Mouse (Mus musculus) stomach, embryonic 14.5 days (tissue): ENCODE results near the gene Tspan11. TPM values are rescaled to one million over a fixed set of nuclear protein-coding genes. Genes with fewer than 3 reads are reported as not detected.

Experiments
- ATAC-seq: fragments of 200-750 bp; cut with Nextera tagmentation; 2 replicates; pipeline ENCODE4 v1.8.0; 2017; ENCODE audit warnings: low read depth, moderate TSS enrichment; ENCODE audit not compliant: insufficient number of reproducible peaks, insufficient read depth, low FRiP score
- H3K27ac ChIP-seq: fragments of 300-500 bp; sonication (generic); 2 replicates; pipeline ENCODE4 v1.5.1; 2014; ENCODE audit warnings: mild to moderate bottlenecking, low read length, moderate library complexity, mixed read lengths
- H3K27me3 ChIP-seq: fragments of 300-500 bp; sonication (generic); 2 replicates; pipeline ENCODE4 v1.6.1; 2014; ENCODE audit warnings: low read length, control low read depth, mixed read lengths; ENCODE audit not compliant: control insufficient read depth, insufficient read depth
- H3K36me3 ChIP-seq: fragments of 300-500 bp; sonication (generic); 2 replicates; pipeline ENCODE4 v1.6.1; 2014; ENCODE audit warnings: mild to moderate bottlenecking, control low read depth, low read length, moderate library complexity, mixed read lengths; ENCODE audit not compliant: control insufficient read depth, insufficient read depth
- H3K4me1 ChIP-seq: fragments of 300-500 bp; sonication (generic); 2 replicates; pipeline ENCODE4 v1.6.1; 2014; ENCODE audit warnings: low read length, control low read depth, mixed read lengths; ENCODE audit not compliant: control insufficient read depth, insufficient read depth
- H3K4me2 ChIP-seq: fragments of 300-500 bp; sonication (generic); replicated peaks from 2 replicates; pipeline ENCODE4 v1.6.1; 2014; ENCODE audit warnings: low read depth, low read length, control low read depth
- H3K4me3 ChIP-seq: fragments of 300-500 bp; sonication (generic); 2 replicates; pipeline ENCODE4 v1.5.1; 2014; ENCODE audit warnings: low read depth, low read length, control low read depth
- H3K9ac ChIP-seq: fragments of 300-500 bp; sonication (generic); replicated peaks from 2 replicates; pipeline ENCODE4 v1.6.1; 2014; ENCODE audit warnings: low read depth, mild to moderate bottlenecking, control low read depth, low read length, moderate library complexity, mixed read lengths
- H3K9me3 ChIP-seq: fragments of 300-500 bp; sonication (generic); 2 replicates; pipeline ENCODE4 v1.6.1; 2016; ENCODE audit warnings: low read depth, low read length, control low read depth; ENCODE audit not compliant: control insufficient read depth
- WGBS: fragments of 180-500 bp; shearing (Covaris S2); extraction: QIAGEN DNeasy Blood & Tissue Kit; methylation state at CpG from one replicate; pipeline ENCODE4 v1.1.7; 2014; 5-methylcytosine and 5-hydroxymethylcytosine counted together
- polyA plus RNA-seq: library from polyadenylated mRNA; unstranded; fragments of >200 nt; fragmentation: Nextera tagmentation; extraction: Ambion mirVana; gene quantifications from 2 replicates; pipeline ENCODE4 v1.2.1, GENCODE M21; 2014

Gene Tspan11
- polyA plus RNA-seq, 1 experiment from 2014 or later: 3.1 TPM

DNA sequence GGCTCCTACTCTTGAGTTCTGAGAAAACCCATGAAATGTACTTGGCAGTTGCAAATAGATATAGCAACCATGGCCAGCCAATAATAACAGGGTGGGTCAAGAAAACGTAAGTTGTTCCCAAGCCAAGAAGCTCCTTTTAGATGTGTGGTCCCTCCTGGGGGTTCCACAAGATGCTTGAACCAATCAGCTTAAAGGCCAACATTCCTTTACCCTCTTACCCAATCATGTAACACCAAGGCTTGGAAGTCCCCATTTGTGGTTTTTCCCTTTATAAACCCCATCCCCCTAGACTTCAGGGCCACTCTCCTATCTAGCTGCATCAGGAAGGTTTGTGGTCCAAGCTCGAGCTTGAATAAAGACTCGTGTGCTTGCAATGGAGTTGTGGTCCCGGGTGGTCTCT, 23.2 kb downstream of the Tspan11 start:
- Histone ChIP-seq H3K27ac (no peak overlapping the region), H3K4me3 (no peak overlapping the region), H3K36me3 (no peaks in the 10 kb centered on the region), H3K27me3 (no peaks in the 10 kb centered on the region), H3K9ac (no peak overlapping the region), H3K4me1 (no peaks in the 10 kb centered on the region), H3K9me3 (no peaks in the 10 kb centered on the region), H3K4me2 (no peak overlapping the region)
- no peak for ATAC-seq
- WGBS: 89% methylated on average over 4 of the region's 4 CpGs

DNA sequence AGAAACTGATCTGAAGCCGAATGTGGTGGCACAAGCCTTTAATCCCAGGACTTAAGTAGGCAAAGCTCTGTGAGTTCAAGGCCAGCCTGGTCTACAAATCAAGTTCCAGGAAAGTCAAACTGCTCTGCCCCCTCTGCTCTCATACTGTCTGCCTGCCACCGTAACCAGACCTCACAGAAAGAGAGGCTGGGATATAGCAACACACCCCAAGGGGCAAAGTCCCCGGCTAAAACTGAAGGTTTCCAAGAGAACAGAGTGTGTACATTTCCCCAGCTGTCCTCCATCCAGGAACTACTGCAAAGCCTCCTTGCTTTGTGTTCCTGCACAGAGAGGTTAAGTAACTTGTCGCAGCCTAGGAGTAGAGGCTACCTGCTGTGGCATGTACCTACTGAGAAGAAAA, 24.3 kb downstream of the Tspan11 start:
- no peak overlapping the region for H3K27ac ChIP-seq
- no peaks in the 10 kb centered on the region for H3K27me3 ChIP-seq
- no peak for ATAC-seq
- no peaks in the 10 kb centered on the region for H3K9me3 ChIP-seq
- WGBS: 56% methylated on average over 4 of the region's 4 CpGs
- H3K4me2 ChIP-seq: no peak overlapping the region
- no peaks in the 10 kb centered on the region for H3K4me1 ChIP-seq
- no peak overlapping the region for H3K4me3 ChIP-seq
- no peaks in the 10 kb centered on the region for H3K36me3 ChIP-seq
- no peak overlapping the region for H3K9ac ChIP-seq

DNA sequence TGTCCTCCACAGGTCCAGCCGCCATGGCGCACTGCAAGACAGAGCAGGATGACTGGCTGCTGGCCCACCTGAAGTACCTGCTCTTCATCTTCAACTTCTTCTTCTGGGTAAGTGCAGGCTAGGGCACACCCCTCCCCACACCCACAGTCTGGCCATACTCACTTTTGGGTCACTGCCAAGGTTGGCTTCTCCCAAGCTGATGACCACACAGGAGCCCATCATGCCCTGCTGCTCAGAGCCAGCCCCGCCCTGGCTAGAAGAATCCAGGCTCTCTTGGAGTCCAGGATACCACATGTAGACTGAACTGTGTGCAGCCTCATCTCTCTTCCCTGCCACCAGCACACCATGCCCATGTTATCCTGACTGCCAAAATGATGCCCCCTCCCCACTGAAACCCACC, 25.5 kb downstream of the Tspan11 start:
- Histone ChIP-seq H3K4me1 (no peaks in the 10 kb centered on the region), H3K4me2 (no peak overlapping the region), H3K4me3 (no peak overlapping the region), H3K27ac (no peak overlapping the region), H3K27me3 (no peaks in the 10 kb centered on the region), H3K9ac (no peak overlapping the region), H3K36me3 (no peaks in the 10 kb centered on the region), H3K9me3 (no peaks in the 10 kb centered on the region)
- 84% methylated on average over 3 of the region's 3 CpGs for WGBS
- ATAC-seq: 0 out of 2 replicates have a peak, but pooled peaks have one; percentile 10

DNA sequence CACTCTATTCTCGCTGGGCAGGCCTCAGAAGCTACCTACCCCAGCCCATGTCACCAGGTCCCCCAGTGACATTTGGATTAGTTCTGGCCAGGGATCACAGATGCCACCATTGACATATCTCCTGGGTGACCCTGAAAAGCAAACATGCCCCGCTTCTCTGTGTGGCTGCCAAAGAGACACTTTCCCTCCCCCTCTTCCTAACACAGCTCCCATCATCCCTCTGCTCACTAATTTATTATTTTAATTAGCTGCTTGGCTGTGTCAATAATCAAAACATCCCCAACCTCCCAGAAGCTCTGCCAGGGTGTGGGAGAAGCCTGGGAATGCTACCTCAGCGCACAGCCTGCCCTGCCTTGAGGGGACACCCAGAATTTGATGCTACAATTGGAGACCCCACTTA, 29.6 kb downstream of the Tspan11 start:
- no peaks in the 10 kb centered on the region for H3K36me3 ChIP-seq
- ATAC-seq: no peak
- 55% methylated on average over 3 of the region's 3 CpGs for WGBS
- H3K4me1 ChIP-seq: no peaks in the 10 kb centered on the region
- no peak overlapping the region for H3K4me3 ChIP-seq
- H3K27me3 ChIP-seq: no peaks in the 10 kb centered on the region
- no peak overlapping the region for H3K4me2 ChIP-seq
- no peaks in the 10 kb centered on the region for H3K9me3 ChIP-seq
- no peak overlapping the region for H3K27ac ChIP-seq
- no peak overlapping the region for H3K9ac ChIP-seq

DNA sequence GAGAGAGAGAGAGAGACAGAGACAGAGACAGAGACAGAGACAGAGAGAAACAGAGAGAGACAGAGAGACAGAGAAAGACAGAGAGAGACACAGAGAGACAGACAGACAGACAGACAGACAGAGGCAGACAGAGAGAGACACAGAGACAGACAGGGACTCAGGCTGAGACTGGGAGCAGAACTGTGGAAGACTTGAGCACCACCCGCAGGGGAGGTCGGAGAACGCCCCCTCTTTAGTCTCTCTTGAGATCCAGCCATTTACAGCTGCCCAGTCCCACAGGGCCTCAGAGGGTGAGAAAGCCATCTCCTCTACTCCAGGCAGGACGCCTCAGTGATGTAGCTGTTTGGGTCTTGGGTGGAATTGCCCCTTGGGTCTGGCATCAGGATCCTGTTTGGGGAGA, 30.3 kb downstream of the Tspan11 start:
- 69% methylated on average over 4 of the region's 4 CpGs for WGBS
- H3K27ac ChIP-seq: no peak overlapping the region
- no peaks in the 10 kb centered on the region for H3K36me3 ChIP-seq
- no peak for ATAC-seq
- H3K9me3 ChIP-seq: no peaks in the 10 kb centered on the region
- no peaks in the 10 kb centered on the region for H3K27me3 ChIP-seq
- H3K4me1 ChIP-seq: no peaks in the 10 kb centered on the region
- H3K9ac ChIP-seq: no peak overlapping the region
- H3K4me2 ChIP-seq: no peak overlapping the region
- H3K4me3 ChIP-seq: no peak overlapping the region

DNA sequence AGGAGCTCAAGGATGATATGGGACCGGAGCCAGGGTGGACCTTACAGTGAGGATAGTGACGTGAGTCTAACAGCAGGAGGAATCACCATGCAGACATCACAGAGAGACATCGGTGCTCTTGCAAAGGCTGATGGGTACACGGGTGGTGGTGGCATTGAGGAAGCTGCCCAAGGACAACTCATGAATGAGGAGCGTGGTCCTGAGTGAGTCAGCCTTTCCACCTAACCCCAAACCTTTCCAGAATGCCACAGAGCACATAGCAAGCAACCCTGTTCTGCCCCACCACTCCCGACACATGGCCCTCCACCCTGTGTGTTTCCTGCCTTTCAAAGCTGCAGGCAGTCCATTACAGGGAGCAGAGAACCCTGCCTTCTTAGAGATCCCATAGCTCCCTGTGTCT, 32.1 kb downstream of the Tspan11 start:
- Histone ChIP-seq H3K4me2 (no peak overlapping the region), H3K4me1 (no peaks in the 10 kb centered on the region), H3K9me3 (no peaks in the 10 kb centered on the region), H3K36me3 (no peaks in the 10 kb centered on the region), H3K4me3 (no peak overlapping the region), H3K27me3 (no peaks in the 10 kb centered on the region), H3K9ac (no peak overlapping the region), H3K27ac (no peak overlapping the region)
- no peak for ATAC-seq
- 84% methylated on average over 6 of the region's 6 CpGs for whole genome bisulfite sequencing

DNA sequence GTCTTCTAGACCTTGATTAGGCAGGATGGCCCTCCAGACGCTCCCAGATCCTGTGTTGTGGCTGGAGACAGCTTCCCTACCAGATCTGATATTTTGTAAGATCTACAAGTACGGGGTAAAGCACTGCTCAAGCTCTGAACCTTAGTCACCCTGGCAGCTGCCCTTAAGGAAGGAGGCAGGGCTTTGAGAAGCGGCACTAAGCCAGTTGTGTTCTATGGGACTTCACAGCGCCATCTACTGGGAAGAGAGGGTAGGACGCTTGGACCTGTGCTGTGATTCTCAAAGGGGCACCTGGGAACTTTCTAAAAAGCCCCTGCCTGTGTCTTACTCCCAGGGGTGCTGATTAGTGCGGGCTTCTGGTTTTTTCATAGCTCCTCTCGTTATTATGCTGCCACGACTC, 33.3 kb downstream of the Tspan11 start:
- ATAC-seq: no peak
- Histone ChIP-seq H3K4me3 (no peak overlapping the region), H3K9me3 (no peaks in the 10 kb centered on the region), H3K4me2 (no peak overlapping the region), H3K36me3 (no peaks in the 10 kb centered on the region), H3K27ac (no peak overlapping the region), H3K4me1 (no peaks in the 10 kb centered on the region), H3K27me3 (no peaks in the 10 kb centered on the region), H3K9ac (no peak overlapping the region)
- WGBS: 9% methylated on average over 8 of the region's 8 CpGs

DNA sequence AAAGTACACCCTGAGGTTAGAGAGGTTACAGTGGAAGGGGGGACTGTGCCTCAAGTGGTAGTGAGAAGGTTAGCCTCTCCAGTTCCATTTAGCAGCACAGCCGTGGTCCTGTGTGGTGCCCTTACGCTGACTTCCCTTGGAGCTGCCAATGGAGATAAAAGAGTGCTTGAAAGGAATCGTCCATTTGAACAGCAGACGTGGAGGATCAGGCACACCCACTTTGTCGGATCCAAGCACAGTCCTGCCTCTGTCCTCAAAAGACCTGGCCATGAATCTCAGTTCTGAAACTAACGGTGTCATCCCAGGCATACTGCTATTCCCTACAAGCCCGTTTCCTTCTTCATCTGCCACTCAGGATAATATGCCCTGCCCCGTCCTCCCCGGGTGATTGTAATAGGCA, 34.6 kb downstream of the Tspan11 start:
- ATAC-seq: no peak
- H3K4me3 ChIP-seq: no peak overlapping the region

DNA sequence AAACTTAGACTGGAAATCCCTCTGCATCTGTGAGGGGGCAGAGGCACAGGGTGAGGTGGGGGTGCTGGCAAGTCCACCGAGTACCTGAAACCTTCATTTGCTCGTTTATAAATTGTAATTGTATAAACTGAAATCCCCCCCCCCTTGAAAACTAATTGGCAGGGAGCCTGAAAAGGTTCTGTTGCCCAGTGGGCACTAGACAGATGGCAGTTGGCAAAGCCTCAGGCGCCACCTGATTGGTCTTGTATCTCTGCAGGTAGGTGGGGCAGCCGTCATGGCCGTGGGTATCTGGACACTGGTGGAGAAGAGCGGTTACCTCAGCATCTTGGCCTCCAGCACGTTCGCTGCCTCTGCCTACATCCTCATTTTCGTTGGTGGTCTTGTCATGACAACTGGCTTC, 35.9 kb downstream of the Tspan11 start:
- Histone ChIP-seq H3K9ac (no peak overlapping the region), H3K4me3 (no peak overlapping the region), H3K9me3 (no peaks in the 10 kb centered on the region), H3K27ac (no peak overlapping the region), H3K4me1 (no peaks in the 10 kb centered on the region), H3K36me3 (no peaks in the 10 kb centered on the region), H3K4me2 (no peak overlapping the region), H3K27me3 (no peaks in the 10 kb centered on the region)
- WGBS: 82% methylated on average over 9 of the region's 9 CpGs
- ATAC-seq: no peak

More for the DNA sequence above, 34.6 kb downstream of the Tspan11 start:
- no peak overlapping the region for H3K4me2 ChIP-seq
- no peaks in the 10 kb centered on the region for H3K36me3 ChIP-seq
- H3K27ac ChIP-seq: no peak overlapping the region
- H3K9ac ChIP-seq: no peak overlapping the region
- H3K9me3 ChIP-seq: no peaks in the 10 kb centered on the region
- H3K4me1 ChIP-seq: no peaks in the 10 kb centered on the region
- 57% methylated on average over 9 of the region's 9 CpGs for WGBS
- no peaks in the 10 kb centered on the region for H3K27me3 ChIP-seq
